Mouse (Mus musculus): ENCODE data around the gene Dis3. TPM values are rescaled to one million over a fixed set of nuclear protein-coding genes. Genes with fewer than 3 reads are reported as not detected.
"Not testable (repeated sequence)": the region's sequence is repeated elsewhere in the genome, so short reads cannot be mapped to it uniquely, and the experiment has no call there.

Dis3 gene
- total RNA-seq, 2 experiments from 2014 or later = 11.9 to 12.0 TPM

GRCm38 (mm10) chr14:99088947-99089346 lies 10.6 kb downstream of the Dis3 start:
- intact Hi-C loops (cut with DNase I) = no loop called here

GRCm38 (mm10) chr14:99071146-99071545 lies 28.4 kb downstream of the Dis3 start:
- intact Hi-C loops (cut with DNase I) = no loop called here
- no peak for DNase-seq

More at GRCm38 (mm10) chr14:99088947-99089346, 10.6 kb downstream of the Dis3 start:
- DNase-seq = no peak

- DNase-seq = no peak
- intact Hi-C loops (cut with DNase I) = no loop called here
Measured at GRCm38 (mm10) chr14:99063091-99063490, 36.5 kb downstream of the Dis3 start.

GRCm38 (mm10) chr14:99060616-99061015 lies 39.0 kb downstream of the Dis3 start:
- DNase-seq = no peak
- intact Hi-C loops (cut with DNase I) = no loop called here

GRCm38 (mm10) chr14:99058959-99059586 lies 40.5 kb downstream of the Dis3 start:
- intact Hi-C loops (cut with DNase I) = no loop called here
- DNase-seq = no peak

- intact Hi-C loops (cut with DNase I) = no loop called here
- no peak for DNase-seq
Measured at GRCm38 (mm10) chr14:99046782-99047181, 52.8 kb downstream of the Dis3 start.

- peak; percentile 89 to 92 for DNase-seq
- intact Hi-C loops (cut with DNase I) = no loop called here
Measured at GRCm38 (mm10) chr14:99046031-99046781, 53.4 kb downstream of the Dis3 start, which contains the start of the genes Mzt1 and Bora. Gene Mzt1 (minus strand): TSS chr14:99046134. Gene Bora (plus strand): TSS chr14:99046222.

DNA sequence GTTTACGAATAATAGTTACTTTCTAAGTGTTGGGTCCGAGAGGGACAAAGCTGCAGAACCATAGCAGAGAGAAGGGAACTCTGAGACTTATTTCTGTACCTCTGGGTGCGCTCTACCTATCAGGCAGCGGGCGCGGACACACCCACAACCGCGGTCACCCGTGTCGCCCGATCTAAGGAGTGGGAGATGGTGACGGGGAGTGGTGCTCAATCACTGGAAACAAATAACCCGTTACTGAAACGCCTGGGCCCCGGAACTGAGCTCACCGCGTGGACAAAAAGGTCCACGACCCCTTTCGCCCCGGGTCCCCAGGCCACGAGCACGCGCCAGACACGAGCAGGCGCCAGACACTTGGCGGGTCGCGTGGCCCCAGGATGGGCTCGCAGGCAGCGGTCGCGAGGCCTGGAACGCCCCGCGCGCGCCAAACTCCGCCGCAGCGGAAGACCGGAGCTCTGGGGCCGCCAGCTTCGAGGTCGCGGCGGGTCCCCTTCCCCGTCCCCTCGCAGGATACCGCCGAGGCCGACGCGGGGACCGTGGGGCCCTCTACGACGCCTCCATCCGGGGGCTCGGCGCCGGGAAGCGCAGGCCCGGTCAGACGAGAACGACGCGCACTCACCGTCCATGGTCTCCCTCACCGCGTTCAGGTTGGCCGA lies 54.1 kb downstream of the Dis3 start:
- DNase-seq = no peak

GRCm38 (mm10) chr14:99044718-99045117 lies 54.9 kb downstream of the Dis3 start:
- intact Hi-C loops (cut with DNase I) = loop anchor here (5.0 kb wide), 1 partner anchor 53 kb away; the partner anchor contains the start of genes Dis3 and Pibf1
- no peak for DNase-seq

More for the DNA sequence above, 54.1 kb downstream of the Dis3 start:
- intact Hi-C loops (cut with DNase I) = no loop called here

- DNase-seq = no peak
- intact Hi-C loops (cut with DNase I) = loop anchor here (5.0 kb wide), 1 partner anchor 53 kb away; the partner anchor contains the start of genes Dis3 and Pibf1
Measured at GRCm38 (mm10) chr14:99044096-99044495, 55.5 kb downstream of the Dis3 start.

DNA sequence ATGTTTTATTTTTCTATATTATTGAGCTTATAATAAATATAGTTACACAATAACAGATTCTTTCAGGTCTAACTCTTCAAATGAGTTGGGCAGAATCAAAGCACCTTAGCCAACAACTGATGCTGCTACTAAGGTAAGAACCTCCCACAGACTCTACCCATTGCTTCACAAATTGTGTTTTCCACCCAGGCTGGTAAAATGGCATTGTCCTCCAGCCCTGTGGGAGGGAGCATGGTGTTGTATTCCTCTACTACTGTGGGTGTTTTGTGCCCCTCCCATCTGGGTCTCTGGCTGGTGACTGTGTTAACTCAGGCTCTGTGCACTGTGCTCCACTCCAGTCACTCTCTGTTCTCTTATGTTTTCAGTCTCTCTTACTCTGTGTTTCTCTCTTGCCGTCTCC lies 56.1 kb downstream of the Dis3 start:
- no peak for DNase-seq
- intact Hi-C loops (cut with DNase I) = loop anchor here (5.0 kb wide), 1 partner anchor 54 kb away; the partner anchor contains the start of genes Dis3 and Pibf1

GRCm38 (mm10) chr14:99041416-99041815 lies 58.2 kb downstream of the Dis3 start:
- intact Hi-C loops (cut with DNase I) = loop anchor here (5.0 kb wide), 1 partner anchor 56 kb away; the partner anchor contains the start of genes Dis3 and Pibf1
- DNase-seq = no peak

GRCm38 (mm10) chr14:99039308-99039707 lies 60.3 kb downstream of the Dis3 start:
- intact Hi-C loops (cut with DNase I) = not testable (repeated sequence)

DNA sequence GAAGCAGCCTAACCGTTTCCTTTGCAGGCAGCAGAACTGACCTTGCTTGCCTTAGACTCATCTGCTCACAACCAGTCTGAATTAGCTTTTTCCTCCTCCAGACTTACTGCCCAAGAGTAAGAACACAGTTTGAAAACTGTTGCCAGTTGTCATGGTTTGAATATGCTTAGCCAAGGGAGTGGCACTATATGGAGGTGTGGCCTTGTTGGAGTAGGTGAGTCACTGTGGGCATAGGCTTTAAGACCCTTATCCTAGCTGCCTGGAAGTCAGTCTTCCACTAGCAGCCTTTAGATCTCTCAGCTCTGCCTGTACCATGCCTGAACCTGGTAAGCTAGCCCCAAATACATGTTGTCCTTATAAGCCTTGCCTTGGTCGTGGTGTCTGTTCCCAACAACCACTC lies 61.9 kb downstream of the Dis3 start:
- intact Hi-C loops (cut with DNase I) = no loop called here
- no peak for DNase-seq

More at GRCm38 (mm10) chr14:99039308-99039707, 60.3 kb downstream of the Dis3 start:
- not testable (repeated sequence) for DNase-seq

DNA sequence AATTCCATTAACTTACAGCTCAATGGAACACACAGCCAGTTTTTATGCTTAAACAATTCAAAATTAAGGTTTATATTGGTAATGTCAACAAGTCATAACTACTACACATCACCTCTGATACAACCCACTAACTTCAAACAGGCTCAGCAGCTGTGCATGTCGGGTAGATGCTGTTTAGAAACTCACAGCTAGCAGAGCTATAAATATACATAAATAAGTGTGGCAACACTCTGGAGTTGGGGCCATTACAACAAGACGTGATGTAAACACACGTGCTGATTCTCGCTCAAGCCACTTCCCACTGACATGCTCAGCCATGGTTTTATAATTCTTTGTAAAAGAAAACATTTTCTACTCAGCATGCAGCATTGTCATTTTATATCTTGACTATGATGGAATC lies 63.5 kb downstream of the Dis3 start:
- DNase-seq = no peak
- intact Hi-C loops (cut with DNase I) = no loop called here

GRCm38 (mm10) chr14:99034851-99035250 lies 64.7 kb downstream of the Dis3 start:
- intact Hi-C loops (cut with DNase I); DNase-seq: not testable (repeated sequence)

GRCm38 (mm10) chr14:99032596-99032995 lies 67.0 kb downstream of the Dis3 start:
- no peak for DNase-seq
- intact Hi-C loops (cut with DNase I) = no loop called here

GRCm38 (mm10) chr14:99031337-99031873 lies 68.2 kb downstream of the Dis3 start:
- intact Hi-C loops (cut with DNase I) = no loop called here
- DNase-seq = no peak

DNA sequence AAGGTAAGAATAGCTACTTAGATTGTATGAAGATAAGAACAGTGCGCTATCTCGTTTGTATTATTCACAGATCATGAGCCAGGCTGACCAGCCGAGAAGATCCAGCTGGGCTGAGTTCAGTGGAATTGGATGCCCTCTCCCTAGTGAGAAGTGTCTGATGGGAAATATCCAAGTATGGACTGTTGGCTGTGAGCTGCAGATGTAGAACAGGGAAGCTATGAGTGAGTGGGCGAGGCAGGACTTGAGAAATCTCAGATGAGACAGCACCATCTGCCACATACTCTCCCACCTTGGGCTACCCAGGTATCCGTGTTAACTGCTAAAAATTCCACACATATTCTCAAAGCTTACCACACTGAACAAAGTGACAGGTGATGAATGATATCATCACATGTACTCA lies 69.6 kb downstream of the Dis3 start:
- intact Hi-C loops (cut with DNase I) = loop anchor here (10.0 kb wide), 1 partner anchor 1445 kb away; no protein-coding TSS in a partner anchor
- DNase-seq = no peak
